8 mouse cellular contexts compared by ENCODE assay signal in the genomic region with DNA sequence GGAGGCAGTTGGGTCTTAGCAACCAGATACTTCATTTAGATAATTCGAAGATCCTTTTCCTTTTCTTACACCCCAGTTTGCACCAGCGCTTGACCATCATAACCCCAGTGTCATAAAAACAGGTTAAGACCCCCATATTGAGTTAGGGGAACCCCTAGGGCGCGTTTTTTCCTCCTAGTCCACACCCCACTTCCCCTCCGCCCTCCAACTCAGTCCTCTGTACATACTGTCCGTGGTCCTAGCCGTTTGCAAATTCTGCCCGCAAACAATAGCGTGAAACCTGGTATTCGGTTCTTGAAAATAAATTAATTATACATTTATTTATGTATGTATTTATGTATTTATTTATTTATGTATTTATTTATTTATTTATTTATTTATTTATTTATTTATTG. TPM values are rescaled to one million over a fixed set of nuclear protein-coding genes. Genes with fewer than 3 reads are reported as not detected.
DNase-seq lines count a peak whose midpoint lies in the region; ATAC-seq and TF ChIP-seq lines count a peak whose summit lies in the region.

No protein-coding gene starts in this region.

- peak overlapping the region; percentile 69 for H3K4me3 ChIP-seq in heart, embryonic 16.5 days (ENCODE audit: low read length)
- peak overlapping the region; percentile 58 for H3K4me3 ChIP-seq in cortical plate, adult 2 months (ENCODE audit: insufficient read depth, low read length)
- H3K4me3 ChIP-seq in hindbrain, embryonic 13.5 days = peak overlapping the region; percentile 60
- H3K4me3 ChIP-seq in midbrain, embryonic 13.5 days (replicated peaks) = peak overlapping the region; percentile 57

- H3K27me3 ChIP-seq in heart, embryonic 16.5 days (ENCODE audit: control insufficient read depth, insufficient read depth, low read length) = peaks cover 14% of the 10 kb centered on the region
- H3K27me3 ChIP-seq in hindbrain, embryonic 13.5 days = peaks cover 22% of the 10 kb centered on the region
- peaks cover 15% of the 10 kb centered on the region; the same call in 1 of the 2 replicates for H3K27me3 ChIP-seq in midbrain, embryonic 13.5 days

- WGBS in heart, embryonic 16.5 days = 42% methylated on average over 10 of the region's 10 CpGs
- WGBS in hindbrain, embryonic 13.5 days = 35% methylated on average over 10 of the region's 10 CpGs
- 32% methylated on average over 10 of the region's 10 CpGs for WGBS in midbrain, embryonic 13.5 days

- peaks cover 4% of the 10 kb centered on the region for H3K9me3 ChIP-seq in heart, embryonic 16.5 days (replicated peaks; ENCODE audit: control insufficient read depth, low read length)
- no peaks in the 10 kb centered on the region; the same call in 1 of the 2 replicates for H3K9me3 ChIP-seq in hindbrain, embryonic 13.5 days
- H3K9me3 ChIP-seq in midbrain, embryonic 13.5 days = no peaks in the 10 kb centered on the region

- no peak for TF ChIP-seq POLR2A in cortical plate, adult 2 months (IDR thresholded peaks at IDR 0.05; ENCODE audit: extremely low read depth, insufficient read depth, low read length)

- 0 out of 2 replicates have a peak, but pooled peaks cover 2% of the 10 kb centered on the region for H3K4me1 ChIP-seq in heart, embryonic 16.5 days (ENCODE audit: control insufficient read depth, insufficient read depth, low read length)
- H3K4me1 ChIP-seq in cortical plate, adult 2 months (ENCODE audit: control insufficient read depth, insufficient read depth, low read length) = no peaks in the 10 kb centered on the region
- peaks cover 28% of the 10 kb centered on the region for H3K4me1 ChIP-seq in hindbrain, embryonic 13.5 days (replicated peaks)
- peaks cover 17% of the 10 kb centered on the region for H3K4me1 ChIP-seq in midbrain, embryonic 13.5 days (replicated peaks)

- peak overlapping the region; percentile 67 for H3K9ac ChIP-seq in heart, embryonic 16.5 days (ENCODE audit: low read length)
- peak overlapping the region; percentile 78 for H3K9ac ChIP-seq in hindbrain, embryonic 13.5 days
- peak overlapping the region; percentile 72 for H3K9ac ChIP-seq in midbrain, embryonic 13.5 days (replicated peaks)

- no peak for DNase-seq in heart, postnatal 36 days
- DNase-seq in spleen, postnatal 4 days (ENCODE audit: low spot score in 2 of 2) = no peak
- DNase-seq in left cerebral cortex, adult 18-20 months (ENCODE audit: low spot score in 2 of 2) = no peak
- no peak for DNase-seq in left cerebral cortex, postnatal 25 days (ENCODE audit: low spot score in 2 of 2)

- H3K27ac ChIP-seq in heart, embryonic 16.5 days (ENCODE audit: low read length) = no peak overlapping the region
- peak overlapping the region; percentile 19 for H3K27ac ChIP-seq in cortical plate, adult 2 months (ENCODE audit: insufficient read depth, low read length)
- H3K27ac ChIP-seq in hindbrain, embryonic 13.5 days = peak overlapping the region; percentile 86
- peak overlapping the region; percentile 83 for H3K27ac ChIP-seq in midbrain, embryonic 13.5 days

- no peak for ATAC-seq in heart, embryonic 16.5 days (replicated peaks; ENCODE audit: extremely low read depth, insufficient read depth, low FRiP score)
- ATAC-seq in hindbrain, embryonic 13.5 days (ENCODE audit: low FRiP score) = peak; percentile 51
- ATAC-seq in midbrain, embryonic 13.5 days = peak; percentile 67; the same call in 1 of the 2 replicates

- peak overlapping the region; percentile 76 for H3K4me2 ChIP-seq in heart, embryonic 16.5 days (ENCODE audit: low read depth, low read length)
- peak overlapping the region; percentile 61 for H3K4me2 ChIP-seq in hindbrain, embryonic 13.5 days
- peak overlapping the region; percentile 60 for H3K4me2 ChIP-seq in midbrain, embryonic 13.5 days (replicated peaks)

- H3K36me3 ChIP-seq in heart, embryonic 16.5 days (ENCODE audit: control insufficient read depth, insufficient read depth) = no peaks in the 10 kb centered on the region
- no peaks in the 10 kb centered on the region for H3K36me3 ChIP-seq in hindbrain, embryonic 13.5 days
- H3K36me3 ChIP-seq in midbrain, embryonic 13.5 days = no peaks in the 10 kb centered on the region

- TF ChIP-seq CTCF in cortical plate, adult 2 months (IDR thresholded peaks at IDR 0.05; ENCODE audit: extremely low read depth, insufficient read depth, low read length) = no peak

- intact Hi-C loops in heart, postnatal 36 days (cut with DNase I) = loop anchor here (5.0 kb wide), 1 partner anchor 174 kb away; no protein-coding TSS in a partner anchor
- intact Hi-C loops in left cerebral cortex, postnatal 25 days (cut with DNase I) = loop anchor here (1.0 to 5.0 kb wide), 2 partner anchors 46 to 61 kb away; partner anchors contain the start of gene Frg2f1

RNA-seq across cellular contexts. Expression of gene Rimkla, which starts 0.5 kb away (rescaled TPM):
- 4.5 and 4.6 TPM in 2 replicates for polyA plus RNA-seq in heart, embryonic 16.5 days (2015; fragmentation: Nextera tagmentation; extraction: Ambion mirVana)
- under 1 TPM; 0.33 to 0.56 TPM for total RNA-seq in heart, postnatal 36 days (2021)
- 8.4 and 9.0 TPM in 2 replicates for polyA plus RNA-seq in cortical plate, adult 2 months (2012; rRNA removed)
- polyA plus RNA-seq in hindbrain, embryonic 13.5 days (2015; fragmentation: Nextera tagmentation; extraction: Ambion mirVana) = 19.9 and 21.0 TPM in 2 replicates
- 15.7 and 16.5 TPM in 2 replicates for polyA plus RNA-seq in midbrain, embryonic 13.5 days (2015; fragmentation: Nextera tagmentation; extraction: Ambion mirVana)
- total RNA-seq in left cerebral cortex, adult 18-20 months (2021) = 1 to 10 TPM; 9.7 TPM
- total RNA-seq in left cerebral cortex, postnatal 25 days (2021) = 10 to 100 TPM in 1 of 2 experiments, 1 to 10 TPM in 1; 7.6 to 12.4 TPM

RNA-seq across cellular contexts. Expression of gene Foxj3, which starts 43.9 kb away (rescaled TPM):
- 20.2 and 21.5 TPM in 2 replicates for polyA plus RNA-seq in heart, embryonic 16.5 days (2015; fragmentation: Nextera tagmentation; extraction: Ambion mirVana)
- total RNA-seq in heart, postnatal 36 days (2021) = 10 to 100 TPM; 30.0 to 31.3 TPM
- polyA plus RNA-seq in cortical plate, adult 2 months (2012; rRNA removed) = 36.2 and 38.3 TPM in 2 replicates
- 25.4 and 26.7 TPM in 2 replicates for polyA plus RNA-seq in hindbrain, embryonic 13.5 days (2015; fragmentation: Nextera tagmentation; extraction: Ambion mirVana)
- polyA plus RNA-seq in midbrain, embryonic 13.5 days (2015; fragmentation: Nextera tagmentation; extraction: Ambion mirVana) = 25.4 and 27.6 TPM in 2 replicates
- 10 to 100 TPM; 66.9 to 81.2 TPM for total RNA-seq in left cerebral cortex, adult 18-20 months (2021)
- total RNA-seq in left cerebral cortex, postnatal 25 days (2021) = 10 to 100 TPM; 64.6 to 77.5 TPM

RNA-seq across cellular contexts. Expression of gene Frg2f1, which starts 46.4 kb away (rescaled TPM):
- 3.1 and 5.6 TPM in 2 replicates for polyA plus RNA-seq in heart, embryonic 16.5 days (2015; fragmentation: Nextera tagmentation; extraction: Ambion mirVana)
- 1 to 10 TPM; 4.7 to 5.1 TPM for total RNA-seq in heart, postnatal 36 days (2021)
- polyA plus RNA-seq in cortical plate, adult 2 months (2012; rRNA removed) = 12.5 and 15.8 TPM in 2 replicates
- 5.5 and 8.0 TPM in 2 replicates for polyA plus RNA-seq in hindbrain, embryonic 13.5 days (2015; fragmentation: Nextera tagmentation; extraction: Ambion mirVana)
- 5.1 and 7.8 TPM in 2 replicates for polyA plus RNA-seq in midbrain, embryonic 13.5 days (2015; fragmentation: Nextera tagmentation; extraction: Ambion mirVana)
- total RNA-seq in left cerebral cortex, adult 18-20 months (2021) = 10 to 100 TPM; 20.5 to 20.7 TPM
- 10 to 100 TPM; 25.2 to 27.3 TPM for total RNA-seq in left cerebral cortex, postnatal 25 days (2021)
